Mouse (Mus musculus): Measurements from ENCODE around the gene Gbx2. TPM values are rescaled to one million over a fixed set of nuclear protein-coding genes. Genes with fewer than 3 reads are reported as not detected.

Gene Gbx2
- 78.5 and 91.6 TPM in 2 replicates for polyA plus RNA-seq (2016; fragmentation: Nextera tagmentation; extraction: Ambion mirVana)

- Histone ChIP-seq H3K4me3 (peak within 1 kb of the TSS; percentile 87), H3K36me3 (no peaks in the 10 kb centered on the region), H3K27me3 (replicated peaks) (peaks cover 50% of the 10 kb centered on the region), H3K4me2 (replicated peaks) (peak within 1 kb of the TSS; percentile 85), H3K4me1 (peaks cover 61% of the 10 kb centered on the region), H3K9me3 (no peaks in the 10 kb centered on the region), H3K27ac (peak within 1 kb of the TSS; percentile 75), H3K9ac (peak within 1 kb of the TSS; percentile 90)
- peak; percentile 78 for ATAC-seq (ENCODE audit: low FRiP score, low read depth)
- WGBS = under 1% methylated on average over 33 of the region's 33 CpGs
These were observed at the start of gene Gbx2 for GRCm38 (mm10) chr1:89931120-89931519. TSS of gene Gbx2 (minus strand) at chr1:89931179.

GRCm38 (mm10) chr1:89977261-89977660, 46.3 kb upstream of the Gbx2 start:
- Histone ChIP-seq H3K4me2 (replicated peaks) (no peak overlapping the region), H3K4me3 (no peak overlapping the region), H3K9ac (no peak overlapping the region), H3K9me3 (no peaks in the 10 kb centered on the region), H3K4me1 (no peaks in the 10 kb centered on the region), H3K27ac (no peak overlapping the region), H3K27me3 (replicated peaks) (no peaks in the 10 kb centered on the region), H3K36me3 (no peaks in the 10 kb centered on the region)
- no peak for ATAC-seq (ENCODE audit: low FRiP score, low read depth)
- WGBS = 93% methylated on average over 8 of the region's 8 CpGs

- Histone ChIP-seq H3K4me3 (no peak overlapping the region), H3K36me3 (no peaks in the 10 kb centered on the region), H3K27ac (no peak overlapping the region), H3K9me3 (no peaks in the 10 kb centered on the region), H3K4me1 (no peaks in the 10 kb centered on the region), H3K27me3 (replicated peaks) (no peaks in the 10 kb centered on the region; the same call in 1 of the 2 replicates), H3K9ac (no peak overlapping the region), H3K4me2 (replicated peaks) (no peak overlapping the region)
- 83% methylated on average over 8 of the region's 8 CpGs for WGBS
- ATAC-seq (ENCODE audit: low FRiP score, low read depth) = no peak
These were observed 45.4 kb upstream of the Gbx2 start for GRCm38 (mm10) chr1:89976411-89976810.

GRCm38 (mm10) chr1:89974541-89974940, 43.6 kb upstream of the Gbx2 start:
- Histone ChIP-seq H3K27me3 (replicated peaks) (peaks cover 18% of the 10 kb centered on the region), H3K4me3 (no peak overlapping the region), H3K4me1 (no peaks in the 10 kb centered on the region), H3K9ac (no peak overlapping the region), H3K4me2 (replicated peaks) (no peak overlapping the region), H3K36me3 (no peaks in the 10 kb centered on the region), H3K9me3 (no peaks in the 10 kb centered on the region), H3K27ac (no peak overlapping the region)
- WGBS = 77% methylated on average over 8 of the region's 8 CpGs
- ATAC-seq (ENCODE audit: low FRiP score, low read depth) = no peak

- H3K27ac ChIP-seq = no peak overlapping the region
- H3K9me3 ChIP-seq = no peaks in the 10 kb centered on the region
- 60% methylated on average over 8 of the region's 8 CpGs for WGBS
- no peaks in the 10 kb centered on the region for H3K36me3 ChIP-seq
- ATAC-seq (ENCODE audit: low FRiP score, low read depth) = no peak
- no peak overlapping the region for H3K4me2 ChIP-seq (replicated peaks)
- H3K27me3 ChIP-seq (replicated peaks) = peaks cover 43% of the 10 kb centered on the region
- no peak overlapping the region for H3K9ac ChIP-seq
- H3K4me3 ChIP-seq = no peak overlapping the region
- peaks cover 12% of the 10 kb centered on the region for H3K4me1 ChIP-seq
These were observed 40.9 kb upstream of the Gbx2 start for GRCm38 (mm10) chr1:89971848-89972247.

GRCm38 (mm10) chr1:89969714-89970110, 38.7 kb upstream of the Gbx2 start:
- ATAC-seq (ENCODE audit: low FRiP score, low read depth) = no peak
- H3K4me2 ChIP-seq (replicated peaks) = no peak overlapping the region
- H3K27ac ChIP-seq = no peak overlapping the region
- H3K9me3 ChIP-seq = no peaks in the 10 kb centered on the region
- H3K9ac ChIP-seq = no peak overlapping the region
- no peaks in the 10 kb centered on the region for H3K36me3 ChIP-seq
- H3K27me3 ChIP-seq (replicated peaks) = peaks cover 47% of the 10 kb centered on the region
- 95% methylated on average over 4 of the region's 4 CpGs for WGBS
- peaks cover 15% of the 10 kb centered on the region for H3K4me1 ChIP-seq
- H3K4me3 ChIP-seq = no peak overlapping the region

- 57% methylated on average over 10 of the region's 10 CpGs for WGBS
- peaks cover 20% of the 10 kb centered on the region for H3K4me1 ChIP-seq
- H3K9me3 ChIP-seq = no peaks in the 10 kb centered on the region
- no peak overlapping the region for H3K9ac ChIP-seq
- peak overlapping the region; percentile 59; the same call in 1 of the 2 replicates for H3K4me3 ChIP-seq
- H3K27ac ChIP-seq = no peak overlapping the region
- peaks cover 47% of the 10 kb centered on the region for H3K27me3 ChIP-seq (replicated peaks)
- no peak for ATAC-seq (ENCODE audit: low FRiP score, low read depth)
- peak overlapping the region; percentile 97 for H3K4me2 ChIP-seq (replicated peaks)
- H3K36me3 ChIP-seq = no peaks in the 10 kb centered on the region
These were observed 38.2 kb upstream of the Gbx2 start for GRCm38 (mm10) chr1:89969072-89969713.

- H3K4me1 ChIP-seq = peaks cover 26% of the 10 kb centered on the region
- H3K27me3 ChIP-seq (replicated peaks) = peaks cover 47% of the 10 kb centered on the region
- ATAC-seq (ENCODE audit: low FRiP score, low read depth) = 0 out of 2 replicates have a peak, but pooled peaks have one; percentile 48
- WGBS = under 1% methylated on average over 95 of the region's 95 CpGs
- H3K9ac ChIP-seq = peak overlapping the region; percentile 66
- H3K27ac ChIP-seq = no peak overlapping the region
- H3K9me3 ChIP-seq = no peaks in the 10 kb centered on the region
- peak overlapping the region; percentile 97 for H3K4me2 ChIP-seq (replicated peaks)
- peak overlapping the region; percentile 59 for H3K4me3 ChIP-seq
- H3K36me3 ChIP-seq = no peaks in the 10 kb centered on the region
These were observed 37.3 kb upstream of the Gbx2 start for GRCm38 (mm10) chr1:89968111-89968851.

- Histone ChIP-seq H3K9me3 (no peaks in the 10 kb centered on the region), H3K4me1 (peaks cover 33% of the 10 kb centered on the region), H3K4me3 (peak overlapping the region; percentile 59; the same call in 1 of the 2 replicates), H3K27me3 (replicated peaks) (peaks cover 47% of the 10 kb centered on the region), H3K4me2 (replicated peaks) (peak overlapping the region; percentile 97), H3K27ac (no peak overlapping the region), H3K36me3 (no peaks in the 10 kb centered on the region), H3K9ac (no peak overlapping the region)
- WGBS = 17% methylated on average over 9 of the region's 9 CpGs
- no peak for ATAC-seq (ENCODE audit: low FRiP score, low read depth)
These were observed 36.6 kb upstream of the Gbx2 start for GRCm38 (mm10) chr1:89967585-89967984.

GRCm38 (mm10) chr1:89964426-89964825, 33.4 kb upstream of the Gbx2 start:
- Histone ChIP-seq H3K4me3 (no peak overlapping the region), H3K27ac (no peak overlapping the region), H3K9me3 (no peaks in the 10 kb centered on the region), H3K27me3 (replicated peaks) (peaks cover 34% of the 10 kb centered on the region), H3K4me2 (replicated peaks) (0 out of 2 replicates have a peak overlapping the region, but pooled peaks have one; percentile 14), H3K9ac (no peak overlapping the region), H3K36me3 (no peaks in the 10 kb centered on the region), H3K4me1 (peaks cover 44% of the 10 kb centered on the region)
- 18% methylated on average over 12 of the region's 12 CpGs for WGBS
- peak; percentile 62 for ATAC-seq (ENCODE audit: low FRiP score, low read depth)

- Histone ChIP-seq H3K4me3 (no peak overlapping the region), H3K4me2 (replicated peaks) (no peak overlapping the region), H3K27me3 (replicated peaks) (peaks cover 23% of the 10 kb centered on the region), H3K36me3 (no peaks in the 10 kb centered on the region), H3K4me1 (peaks cover 39% of the 10 kb centered on the region), H3K9ac (no peak overlapping the region), H3K27ac (no peak overlapping the region), H3K9me3 (no peaks in the 10 kb centered on the region)
- WGBS = 83% methylated on average over 2 of the region's 2 CpGs
- ATAC-seq (ENCODE audit: low FRiP score, low read depth) = no peak
These were observed 32.3 kb upstream of the Gbx2 start for GRCm38 (mm10) chr1:89963296-89963695.

GRCm38 (mm10) chr1:89962092-89962491, 31.1 kb upstream of the Gbx2 start:
- Histone ChIP-seq H3K4me2 (replicated peaks) (peak overlapping the region; percentile 43), H3K4me3 (no peak overlapping the region), H3K9ac (no peak overlapping the region), H3K4me1 (peaks cover 32% of the 10 kb centered on the region), H3K27me3 (replicated peaks) (peaks cover 11% of the 10 kb centered on the region), H3K27ac (no peak overlapping the region), H3K36me3 (no peaks in the 10 kb centered on the region), H3K9me3 (no peaks in the 10 kb centered on the region)
- 8% methylated on average over 13 of the region's 13 CpGs for WGBS
- ATAC-seq (ENCODE audit: low FRiP score, low read depth) = peak; percentile 73

Measured in neural tube, embryonic 12.5 days (tissue).